Comparison of ENCODE assay signal across 8 mouse cellular contexts in genomic region chr12:73908274-73909012, GRCm38 (mm10). TPM values are rescaled to one million over a fixed set of nuclear protein-coding genes. Genes with fewer than 3 reads are reported as not detected.
DNase-seq lines count a peak whose midpoint lies in the region; ATAC-seq and TF ChIP-seq lines count a peak whose summit lies in the region.

No protein-coding gene starts in this region.

- peak overlapping the region; percentile 94 for H3K9ac ChIP-seq in intestine, embryonic 15.5 days

- H3K4me3 ChIP-seq in cortical plate, adult 2 months (ENCODE audit: insufficient read depth, low read length): peak overlapping the region; percentile 42
- H3K4me3 ChIP-seq in intestine, embryonic 15.5 days (replicated peaks): peak overlapping the region; percentile 80

- H3K4me2 ChIP-seq in intestine, embryonic 15.5 days (replicated peaks): peak overlapping the region; percentile 70

- peak overlapping the region; percentile 93 for H3K27ac ChIP-seq in cortical plate, adult 2 months (ENCODE audit: insufficient read depth, low read length)
- H3K27ac ChIP-seq in intestine, embryonic 15.5 days: peak overlapping the region; percentile 97

- peaks cover 2% of the 10 kb centered on the region; the same call in 1 of the 2 replicates for H3K4me1 ChIP-seq in cortical plate, adult 2 months (ENCODE audit: control insufficient read depth, insufficient read depth, low read length)
- no peaks in the 10 kb centered on the region for H3K4me1 ChIP-seq in intestine, embryonic 15.5 days (replicated peaks)

- H3K9me3 ChIP-seq in intestine, embryonic 15.5 days: no peaks in the 10 kb centered on the region

- no peak for TF ChIP-seq CTCF in cortical plate, adult 2 months (IDR thresholded peaks at IDR 0.05; ENCODE audit: extremely low read depth, insufficient read depth, low read length)

- peak; percentile 80 for DNase-seq in adrenal gland, adult 2 months
- peak; percentile 66 for DNase-seq in gastrocnemius, postnatal 25 days
- DNase-seq in left cerebral cortex, postnatal 36 days (ENCODE audit: low spot score in 2 of 2): peak; percentile 60 to 67
- peak; percentile 51 for DNase-seq in right cerebral cortex, postnatal 4 days
- no peak for DNase-seq in Muller cell, postnatal 12 days (ENCODE audit: inconsistent ontology term)

- under 1% methylated on average over 66 of the region's 76 CpGs for WGBS in intestine, embryonic 15.5 days

- ATAC-seq in intestine, embryonic 15.5 days: peak; percentile 53
- peak; percentile 23 for ATAC-seq in megakaryocyte-erythroid progenitor cell, adult 5-6 weeks (replicated peaks; ENCODE audit: low FRiP score, low TSS enrichment, poor library complexity, severe bottlenecking)

- no peak for TF ChIP-seq POLR2A in cortical plate, adult 2 months (IDR thresholded peaks at IDR 0.05; ENCODE audit: extremely low read depth, insufficient read depth, low read length)

- no peaks in the 10 kb centered on the region for H3K27me3 ChIP-seq in intestine, embryonic 15.5 days (replicated peaks)

- H3K36me3 ChIP-seq in intestine, embryonic 15.5 days: no peaks in the 10 kb centered on the region

- intact Hi-C loops in left cerebral cortex, postnatal 36 days (cut with DNase I): loop anchor here (5.0 kb wide), 2 partner anchors 116 to 201 kb away; no protein-coding TSS in a partner anchor

RNA-seq across cellular contexts. Expression of gene Hif1a, which starts 7.3 kb away (rescaled TPM):
- total RNA-seq in adrenal gland, adult 2 months (2021): 10 to 100 TPM; 58.1 to 58.5 TPM
- 31.6 and 42.5 TPM in 2 replicates for polyA plus RNA-seq in adrenal gland, adult 2 months (2012; rRNA removed)
- polyA plus RNA-seq in cortical plate, adult 2 months (2012; rRNA removed): 35.9 and 36.2 TPM in 2 replicates
- total RNA-seq in gastrocnemius, postnatal 25 days (2021): 10 to 100 TPM; 15.9 to 16.7 TPM
- polyA plus RNA-seq in intestine, embryonic 15.5 days (2015; fragmentation: Nextera tagmentation; extraction: Ambion mirVana): 56.2 and 68.8 TPM in 2 replicates
- 10 to 100 TPM; 54.6 TPM for total RNA-seq in left cerebral cortex, postnatal 36 days (2021)
- total RNA-seq in megakaryocyte-erythroid progenitor cell, adult 5-6 weeks (2014; fragmentation: Nextera tagmentation): 18.7 and 28.2 TPM in 2 replicates
- 34.5 and 42.4 TPM in 2 replicates for total RNA-seq in megakaryocyte-erythroid progenitor cell, adult 5-6 weeks (2017)

RNA-seq across cellular contexts. Expression of gene Gm49321, which starts 29.0 kb away (rescaled TPM):
- total RNA-seq in adrenal gland, adult 2 months (2021): 1 to 10 TPM; 5.6 to 7.4 TPM
- not detected in 2 replicates for polyA plus RNA-seq in adrenal gland, adult 2 months (2012; rRNA removed)
- not detected in 2 replicates for polyA plus RNA-seq in cortical plate, adult 2 months (2012; rRNA removed)
- total RNA-seq in gastrocnemius, postnatal 25 days (2021): 1 to 10 TPM; 3.0 to 3.6 TPM
- 10.2 and 11.2 TPM in 2 replicates for polyA plus RNA-seq in intestine, embryonic 15.5 days (2015; fragmentation: Nextera tagmentation; extraction: Ambion mirVana)
- 10 to 100 TPM; 10.5 to 13.3 TPM for total RNA-seq in left cerebral cortex, postnatal 36 days (2021)
- total RNA-seq in megakaryocyte-erythroid progenitor cell, adult 5-6 weeks (2014; fragmentation: Nextera tagmentation): not detected in 2 replicates
- not detected in 2 replicates for total RNA-seq in megakaryocyte-erythroid progenitor cell, adult 5-6 weeks (2017)

RNA-seq across cellular contexts. Expression of gene Snapc1, which starts 55.8 kb away (rescaled TPM):
- total RNA-seq in adrenal gland, adult 2 months (2021): 10 to 100 TPM; 16.9 to 18.2 TPM
- polyA plus RNA-seq in adrenal gland, adult 2 months (2012; rRNA removed): 12.5 and 15.4 TPM in 2 replicates
- 31.3 and 32.0 TPM in 2 replicates for polyA plus RNA-seq in cortical plate, adult 2 months (2012; rRNA removed)
- 1 to 10 TPM; 4.6 to 5.0 TPM for total RNA-seq in gastrocnemius, postnatal 25 days (2021)
- polyA plus RNA-seq in intestine, embryonic 15.5 days (2015; fragmentation: Nextera tagmentation; extraction: Ambion mirVana): 15.5 and 16.8 TPM in 2 replicates
- 10 to 100 TPM; 41.1 to 50.4 TPM for total RNA-seq in left cerebral cortex, postnatal 36 days (2021)
- 4.2 and 9.7 TPM in 2 replicates for total RNA-seq in megakaryocyte-erythroid progenitor cell, adult 5-6 weeks (2014; fragmentation: Nextera tagmentation)
- 19.1 and 39.5 TPM in 2 replicates for total RNA-seq in megakaryocyte-erythroid progenitor cell, adult 5-6 weeks (2017)
